Mouse (Mus musculus) liver, adult 2 months (tissue): ENCODE data around the gene Npm3.

ENCODE experiments used
- CTCF ChIP-seq: fragments of 200-500 bp; IDR thresholded peaks from 2 replicates; pipeline ENCODE4 v1.5.1; 2011; ENCODE audit warnings: low read depth, low read length, control low read depth
- POLR2A ChIP-seq: fragments of 200-500 bp; IDR thresholded peaks from 2 replicates; pipeline ENCODE4 v1.6.1; 2011; ENCODE audit warnings: low read length, control low read depth; ENCODE audit not compliant: insufficient read depth; ENCODE audit errors: extremely low read depth

DNA sequence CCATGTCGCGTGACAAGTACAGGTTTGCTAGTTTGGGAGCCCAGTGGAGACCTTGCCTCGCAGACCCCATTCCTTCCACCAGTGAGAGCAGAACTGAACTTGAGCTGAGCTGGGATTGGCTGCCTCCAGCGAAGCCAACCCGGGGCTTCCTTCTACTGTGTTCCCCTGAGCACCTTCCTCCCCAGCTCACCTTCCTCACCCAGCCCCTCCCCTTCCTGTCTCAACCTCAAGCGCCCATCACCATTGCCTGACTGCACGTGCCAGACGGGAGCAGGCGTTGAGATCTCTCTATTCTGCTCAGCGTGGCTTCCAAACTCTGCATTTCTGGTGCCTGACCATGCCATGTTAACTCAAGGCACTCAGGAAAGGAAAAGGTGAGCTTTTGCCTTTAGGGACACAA lies 22.2 kb downstream of the Npm3 start:
- TF ChIP-seq CTCF (no peak), POLR2A (no peak)
